In the genomic region with DNA sequence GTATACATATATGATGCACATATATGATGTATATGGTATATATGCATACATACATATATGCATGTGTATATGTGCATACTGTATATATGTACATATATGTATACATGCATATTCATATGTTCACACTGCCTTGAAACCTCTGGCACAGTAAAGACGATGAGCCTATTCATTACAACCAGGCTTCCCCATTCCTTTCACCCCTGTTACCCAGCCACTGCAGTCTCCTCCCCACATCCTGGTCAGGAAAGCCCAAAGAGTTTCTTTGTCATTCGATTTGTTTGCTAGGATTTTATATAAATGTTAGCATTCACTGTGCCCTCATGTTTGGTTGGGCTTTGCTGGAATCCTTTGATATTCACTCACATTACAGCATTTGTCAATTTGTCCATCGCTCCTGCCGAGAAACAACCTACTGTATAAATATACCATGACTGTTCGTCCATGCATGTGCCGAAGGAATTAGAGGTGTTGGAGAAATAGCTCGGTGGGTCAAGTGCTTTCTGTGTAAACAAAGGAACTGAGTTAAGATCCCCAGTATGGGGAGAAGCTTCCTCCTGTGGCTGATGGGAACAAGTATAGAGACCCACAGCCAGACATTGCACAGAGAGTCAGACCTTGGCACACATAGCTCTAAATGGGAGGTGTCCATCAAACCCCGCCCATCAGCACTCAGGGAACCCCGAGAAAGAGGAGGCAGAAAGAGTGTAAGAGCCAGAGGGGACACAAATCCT, we compare ENCODE assay signal across 23 mouse cellular contexts.
"Had no signal": no experiment of that assay in that cellular context is flagged by ENCODE, and none has a peak within 500 bp of the region (broad histone marks: within the 10 kb centered on the region; RNA-seq: fewer than 3 reads in every experiment).

No protein-coding gene starts in this region.

- H3K27ac ChIP-seq: layer of hippocampus, adult 2 months; limb, embryonic 10.5 days; limb, embryonic 13.5 days; liver, embryonic 12.5 days; liver, embryonic 15.5 days; macrophage; midbrain, embryonic 10.5 days; midbrain, embryonic 13.5 days; neural tube, embryonic 13.5 days; stomach, embryonic 15.5 days had no signal

- H3K9me3 ChIP-seq: limb, embryonic 10.5 days; limb, embryonic 13.5 days; liver, embryonic 12.5 days; liver, embryonic 15.5 days; midbrain, embryonic 10.5 days; midbrain, embryonic 13.5 days; neural tube, embryonic 13.5 days; stomach, embryonic 15.5 days had no signal

- DNase-seq: kidney, adult 18-20 months; kidney, adult 9 months; kidney, postnatal 25 days; layer of hippocampus, adult 9-11 months; liver; retina, postnatal 1 day; right cerebral cortex, postnatal 25 days; spleen, adult 18-20 months; thymus, postnatal 25 days had no signal

- H3K9ac ChIP-seq: limb, embryonic 13.5 days; liver, embryonic 12.5 days; liver, embryonic 15.5 days; midbrain, embryonic 13.5 days; neural tube, embryonic 13.5 days; stomach, embryonic 15.5 days had no signal

- H3K4me1 ChIP-seq: limb, embryonic 10.5 days; limb, embryonic 13.5 days; liver, embryonic 12.5 days; liver, embryonic 15.5 days; midbrain, embryonic 10.5 days; midbrain, embryonic 13.5 days; neural tube, embryonic 13.5 days; stomach, embryonic 15.5 days had no signal

- H3K27me3 ChIP-seq: limb, embryonic 13.5 days; liver, embryonic 12.5 days; liver, embryonic 15.5 days; midbrain, embryonic 13.5 days; neural tube, embryonic 13.5 days; stomach, embryonic 15.5 days had no signal

- H3K36me3 ChIP-seq: limb, embryonic 10.5 days; limb, embryonic 13.5 days; liver, embryonic 12.5 days; liver, embryonic 15.5 days; midbrain, embryonic 10.5 days; midbrain, embryonic 13.5 days; neural tube, embryonic 13.5 days; stomach, embryonic 15.5 days had no signal

- H3K4me2 ChIP-seq: limb, embryonic 13.5 days; liver, embryonic 12.5 days; liver, embryonic 15.5 days; midbrain, embryonic 13.5 days; neural tube, embryonic 13.5 days; stomach, embryonic 15.5 days had no signal

- ATAC-seq: inflammation-experienced regulatory T-cells, adult 6 months; intestine, embryonic 16.5 days; liver, embryonic 12.5 days; midbrain, embryonic 13.5 days; midbrain, embryonic 16.5 days had no signal

- H3K4me3 ChIP-seq: layer of hippocampus, adult 2 months; limb, embryonic 10.5 days; limb, embryonic 13.5 days; liver, embryonic 12.5 days; liver, embryonic 15.5 days; midbrain, embryonic 10.5 days; midbrain, embryonic 13.5 days; myocyte; neural tube, embryonic 13.5 days; stomach, embryonic 15.5 days had no signal
